In the genomic region with DNA sequence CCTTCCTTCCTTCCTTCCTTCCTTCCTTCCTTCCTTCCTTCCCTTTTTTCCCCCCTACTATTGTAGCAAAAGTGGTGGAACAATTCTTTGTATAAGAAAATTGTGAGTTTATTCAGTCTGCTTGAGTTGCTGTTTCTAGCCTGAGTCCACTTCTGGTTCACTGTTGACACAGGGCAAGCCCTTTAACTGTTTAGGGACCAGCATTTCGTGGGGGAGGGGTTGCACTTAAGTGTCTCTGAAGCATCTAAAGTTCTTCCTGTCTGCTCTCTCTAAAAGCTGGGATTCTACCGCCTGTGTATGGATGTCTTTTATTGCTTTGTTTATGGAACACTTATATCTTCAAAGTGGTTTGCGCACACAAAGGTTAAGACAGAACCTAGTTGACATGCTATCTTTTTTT, we compare ENCODE assay signal across 9 mouse cellular contexts. TPM values are rescaled to one million over a fixed set of nuclear protein-coding genes. Genes with fewer than 3 reads are reported as not detected.
DNase-seq lines count a peak whose midpoint lies in the region; ATAC-seq lines count a peak whose summit lies in the region.
"Had no signal": no experiment of that assay in that cellular context is flagged by ENCODE, and none has a peak within 500 bp of the region (broad histone marks: within the 10 kb centered on the region; RNA-seq: fewer than 3 reads in every experiment).

No protein-coding gene starts in this region.

- H3K4me3 ChIP-seq in kidney, embryonic 15.5 days (replicated peaks), result peak overlapping the region; percentile 97
- peak overlapping the region; percentile 98 for H3K4me3 ChIP-seq in intestine, embryonic 14.5 days (ENCODE audit: low read depth, low read length)
- H3K4me3 ChIP-seq in midbrain, embryonic 16.5 days (ENCODE audit: low read depth, low read length), result peak overlapping the region; percentile 74

- no peak for ATAC-seq in kidney, embryonic 15.5 days (replicated peaks; ENCODE audit: low FRiP score)
- no peak for ATAC-seq in intestine, embryonic 14.5 days (replicated peaks; ENCODE audit: low FRiP score, low TSS enrichment, low read depth)
- no peak for ATAC-seq in midbrain, embryonic 16.5 days

- H3K4me1 ChIP-seq in kidney, embryonic 15.5 days, result peaks cover 24% of the 10 kb centered on the region
- H3K4me1 ChIP-seq in intestine, embryonic 14.5 days (replicated peaks; ENCODE audit: control insufficient read depth, insufficient read depth, low read length), result peaks cover 15% of the 10 kb centered on the region
- H3K4me1 ChIP-seq in midbrain, embryonic 16.5 days (ENCODE audit: control insufficient read depth, insufficient read depth, low read length), result peaks cover 42% of the 10 kb centered on the region

- peak overlapping the region; percentile 74 for H3K4me2 ChIP-seq in kidney, embryonic 15.5 days
- peak overlapping the region; percentile 55 for H3K4me2 ChIP-seq in intestine, embryonic 14.5 days (ENCODE audit: low read length)
- H3K4me2 ChIP-seq in midbrain, embryonic 16.5 days (ENCODE audit: low read length), result peak overlapping the region; percentile 66

- peak overlapping the region; percentile 95 for H3K9ac ChIP-seq in kidney, embryonic 15.5 days
- H3K9ac ChIP-seq in intestine, embryonic 14.5 days (ENCODE audit: low read length), result peak overlapping the region; percentile 87; the same call in 1 of the 2 replicates
- H3K9ac ChIP-seq in midbrain, embryonic 16.5 days (ENCODE audit: low read depth, low read length), result no peak overlapping the region; the same call in 1 of the 2 replicates

- no peak overlapping the region for H3K27ac ChIP-seq in kidney, embryonic 15.5 days
- no peak overlapping the region for H3K27ac ChIP-seq in intestine, embryonic 14.5 days (ENCODE audit: low read depth)
- H3K27ac ChIP-seq in midbrain, embryonic 16.5 days (ENCODE audit: low read length), result no peak overlapping the region

- no peaks in the 10 kb centered on the region for H3K27me3 ChIP-seq in kidney, embryonic 15.5 days
- no peaks in the 10 kb centered on the region for H3K27me3 ChIP-seq in intestine, embryonic 14.5 days (replicated peaks; ENCODE audit: control insufficient read depth, insufficient read depth, low read length)
- H3K27me3 ChIP-seq in midbrain, embryonic 16.5 days (ENCODE audit: control insufficient read depth, insufficient read depth, low read depth, low read length), result no peaks in the 10 kb centered on the region

- 35% methylated on average over 3 of the region's 3 CpGs for WGBS in kidney, embryonic 15.5 days
- 33% methylated on average over 3 of the region's 3 CpGs for WGBS in intestine, embryonic 14.5 days
- 53% methylated on average over 3 of the region's 3 CpGs for WGBS in midbrain, embryonic 16.5 days

- H3K9me3 ChIP-seq in kidney, embryonic 15.5 days (replicated peaks), result no peaks in the 10 kb centered on the region
- H3K9me3 ChIP-seq in intestine, embryonic 14.5 days (ENCODE audit: control insufficient read depth, low read length), result no peaks in the 10 kb centered on the region
- no peaks in the 10 kb centered on the region for H3K9me3 ChIP-seq in midbrain, embryonic 16.5 days (replicated peaks; ENCODE audit: control insufficient read depth, low read length, poor library complexity, severe bottlenecking)

- peaks cover 16% of the 10 kb centered on the region; the same call in 1 of the 2 replicates for H3K36me3 ChIP-seq in kidney, embryonic 15.5 days
- H3K36me3 ChIP-seq in intestine, embryonic 14.5 days (ENCODE audit: control insufficient read depth, insufficient read depth, low read length), result 0 out of 2 replicates have a peak, but pooled peaks cover 3% of the 10 kb centered on the region
- no peaks in the 10 kb centered on the region for H3K36me3 ChIP-seq in midbrain, embryonic 16.5 days (ENCODE audit: control insufficient read depth, insufficient read depth, low read length)

- no peak for DNase-seq in kidney, postnatal 4 days
- DNase-seq in embryo, embryonic 11 days, result peak; percentile 33
- no peak for DNase-seq in intestine, embryonic 14.5 days (ENCODE audit: low spot score)
- no peak for DNase-seq in urinary bladder, adult 2 months (ENCODE audit: low spot score)
- DNase-seq in spleen, adult 12 weeks (ENCODE audit: low spot score), result no peak
- DNase-seq in frontal cortex, postnatal 14 days (ENCODE audit: low spot score in 2 of 2), result no peak
- DNase-seq: kidney, adult 18-20 months had no signal

RNA-seq across cellular contexts. Expression of gene Abl1, which starts 1.9 kb away (rescaled TPM):
- polyA plus RNA-seq in kidney, embryonic 15.5 days (2015; fragmentation: Nextera tagmentation; extraction: Ambion mirVana), result 43.9 and 46.2 TPM in 2 replicates
- 48.1 and 49.8 TPM in 2 replicates for polyA plus RNA-seq in intestine, embryonic 14.5 days (2014; fragmentation: Nextera tagmentation; extraction: Ambion mirVana)
- 16.7 and 17.5 TPM in 2 replicates for polyA plus RNA-seq in midbrain, embryonic 16.5 days (2015; fragmentation: Nextera tagmentation; extraction: Ambion mirVana)
- polyA plus RNA-seq in urinary bladder, adult 2 months (2012; rRNA removed), result 62.8 and 74.9 TPM in 2 replicates

RNA-seq across cellular contexts. Expression of gene Exosc2, which starts 19.5 kb away (rescaled TPM):
- polyA plus RNA-seq in kidney, embryonic 15.5 days (2015; fragmentation: Nextera tagmentation; extraction: Ambion mirVana), result 75.7 and 77.7 TPM in 2 replicates
- polyA plus RNA-seq in intestine, embryonic 14.5 days (2014; fragmentation: Nextera tagmentation; extraction: Ambion mirVana), result 65.4 and 70.7 TPM in 2 replicates
- polyA plus RNA-seq in midbrain, embryonic 16.5 days (2015; fragmentation: Nextera tagmentation; extraction: Ambion mirVana), result 40.0 and 42.2 TPM in 2 replicates
- polyA plus RNA-seq in urinary bladder, adult 2 months (2012; rRNA removed), result 22.0 and 24.5 TPM in 2 replicates

RNA-seq across cellular contexts. Expression of gene Prdm12, which starts 50.2 kb away (rescaled TPM):
- polyA plus RNA-seq in kidney, embryonic 15.5 days (2015; fragmentation: Nextera tagmentation; extraction: Ambion mirVana), result not detected in 2 replicates
- polyA plus RNA-seq in intestine, embryonic 14.5 days (2014; fragmentation: Nextera tagmentation; extraction: Ambion mirVana), result not detected in 2 replicates
- 1.4 and 2.3 TPM in 2 replicates for polyA plus RNA-seq in midbrain, embryonic 16.5 days (2015; fragmentation: Nextera tagmentation; extraction: Ambion mirVana)
- polyA plus RNA-seq in urinary bladder, adult 2 months (2012; rRNA removed), result not detected in 2 replicates
